Mouse (Mus musculus): ENCODE measurements around the gene Inha. TPM values are rescaled to one million over a fixed set of nuclear protein-coding genes. Genes with fewer than 3 reads are reported as not detected.

Inha gene
- polyA plus RNA-seq (2012; rRNA removed), result 63.9 and 70.0 TPM in 2 replicates

GRCm38 (mm10) chr1:75507006-75507405, at the start of gene Inha:
TSS of gene Inha (plus strand) at chr1:75507077.
- TF ChIP-seq CTCF (IDR thresholded peaks at IDR 0.05; ENCODE audit: borderline replicate concordance, extremely low read depth, insufficient read depth, insufficient read length), result no peak
- TF ChIP-seq POLR2A (IDR thresholded peaks at IDR 0.05; ENCODE audit: borderline replicate concordance, extremely low read depth, insufficient read depth, insufficient read length, poor library complexity, severe bottlenecking), result no peak

GRCm38 (mm10) chr1:75457710-75458024, 49.2 kb upstream of the Inha start:
- TF ChIP-seq CTCF (IDR thresholded peaks at IDR 0.05; ENCODE audit: borderline replicate concordance, extremely low read depth, insufficient read depth, insufficient read length) (no peak), POLR2A (IDR thresholded peaks at IDR 0.05; ENCODE audit: borderline replicate concordance, extremely low read depth, insufficient read depth, insufficient read length, poor library complexity, severe bottlenecking) (no peak)
- no peak for DNase-seq (ENCODE audit: low read depth)

More at GRCm38 (mm10) chr1:75507006-75507405, at the start of gene Inha:
- DNase-seq (ENCODE audit: low read depth), result no peak

- no peak for TF ChIP-seq POLR2A (IDR thresholded peaks at IDR 0.05; ENCODE audit: borderline replicate concordance, extremely low read depth, insufficient read depth, insufficient read length, poor library complexity, severe bottlenecking)
- TF ChIP-seq CTCF (IDR thresholded peaks at IDR 0.05; ENCODE audit: borderline replicate concordance, extremely low read depth, insufficient read depth, insufficient read length), result no peak
- DNase-seq (ENCODE audit: low read depth), result peak; percentile 71
Observed at GRCm38 (mm10) chr1:75458025-75458788, 48.7 kb upstream of the Inha start.

GRCm38 (mm10) chr1:75458789-75459684, 47.8 kb upstream of the Inha start:
- DNase-seq (ENCODE audit: low read depth), result peak; percentile 68
- no peak for TF ChIP-seq CTCF (IDR thresholded peaks at IDR 0.05; ENCODE audit: borderline replicate concordance, extremely low read depth, insufficient read depth, insufficient read length)
- no peak for TF ChIP-seq POLR2A (IDR thresholded peaks at IDR 0.05; ENCODE audit: borderline replicate concordance, extremely low read depth, insufficient read depth, insufficient read length, poor library complexity, severe bottlenecking)

- TF ChIP-seq CTCF (IDR thresholded peaks at IDR 0.05; ENCODE audit: borderline replicate concordance, extremely low read depth, insufficient read depth, insufficient read length) (no peak), POLR2A (IDR thresholded peaks at IDR 0.05; ENCODE audit: borderline replicate concordance, extremely low read depth, insufficient read depth, insufficient read length, poor library complexity, severe bottlenecking) (no peak)
Observed at GRCm38 (mm10) chr1:75460297-75460696, 46.6 kb upstream of the Inha start.

GRCm38 (mm10) chr1:75462636-75463035, 44.2 kb upstream of the Inha start:
- no peak for DNase-seq (ENCODE audit: low read depth)
- TF ChIP-seq CTCF (IDR thresholded peaks at IDR 0.05; ENCODE audit: borderline replicate concordance, extremely low read depth, insufficient read depth, insufficient read length) (no peak), POLR2A (IDR thresholded peaks at IDR 0.05; ENCODE audit: borderline replicate concordance, extremely low read depth, insufficient read depth, insufficient read length, poor library complexity, severe bottlenecking) (no peak)

More at GRCm38 (mm10) chr1:75460297-75460696, 46.6 kb upstream of the Inha start:
- no peak for DNase-seq (ENCODE audit: low read depth)

- TF ChIP-seq CTCF (IDR thresholded peaks at IDR 0.05; ENCODE audit: borderline replicate concordance, extremely low read depth, insufficient read depth, insufficient read length) (no peak), POLR2A (IDR thresholded peaks at IDR 0.05; ENCODE audit: borderline replicate concordance, extremely low read depth, insufficient read depth, insufficient read length, poor library complexity, severe bottlenecking) (no peak)
Observed at GRCm38 (mm10) chr1:75463652-75464204, 43.1 kb upstream of the Inha start.

GRCm38 (mm10) chr1:75467215-75467927, 39.5 kb upstream of the Inha start:
- DNase-seq (ENCODE audit: low read depth), result peak; percentile 86
- TF ChIP-seq CTCF (IDR thresholded peaks at IDR 0.05; ENCODE audit: borderline replicate concordance, extremely low read depth, insufficient read depth, insufficient read length) (peak; percentile 99), POLR2A (IDR thresholded peaks at IDR 0.05; ENCODE audit: borderline replicate concordance, extremely low read depth, insufficient read depth, insufficient read length, poor library complexity, severe bottlenecking) (no peak)

More at GRCm38 (mm10) chr1:75463652-75464204, 43.1 kb upstream of the Inha start:
- DNase-seq (ENCODE audit: low read depth), result peak; percentile 70

- TF ChIP-seq CTCF (IDR thresholded peaks at IDR 0.05; ENCODE audit: borderline replicate concordance, extremely low read depth, insufficient read depth, insufficient read length) (no peak), POLR2A (IDR thresholded peaks at IDR 0.05; ENCODE audit: borderline replicate concordance, extremely low read depth, insufficient read depth, insufficient read length, poor library complexity, severe bottlenecking) (no peak)
- DNase-seq (ENCODE audit: low read depth), result no peak
Observed at GRCm38 (mm10) chr1:75469287-75469825, 37.5 kb upstream of the Inha start.

- DNase-seq (ENCODE audit: low read depth), result no peak
- TF ChIP-seq POLR2A (IDR thresholded peaks at IDR 0.05; ENCODE audit: borderline replicate concordance, extremely low read depth, insufficient read depth, insufficient read length, poor library complexity, severe bottlenecking) (no peak), CTCF (IDR thresholded peaks at IDR 0.05; ENCODE audit: borderline replicate concordance, extremely low read depth, insufficient read depth, insufficient read length) (no peak)
Observed at GRCm38 (mm10) chr1:75476441-75476840, 30.4 kb upstream of the Inha start.

All from brain, embryonic 14.5 days (tissue).